Comparison of ENCODE assay signal across 7 mouse cellular contexts in the genomic region with DNA sequence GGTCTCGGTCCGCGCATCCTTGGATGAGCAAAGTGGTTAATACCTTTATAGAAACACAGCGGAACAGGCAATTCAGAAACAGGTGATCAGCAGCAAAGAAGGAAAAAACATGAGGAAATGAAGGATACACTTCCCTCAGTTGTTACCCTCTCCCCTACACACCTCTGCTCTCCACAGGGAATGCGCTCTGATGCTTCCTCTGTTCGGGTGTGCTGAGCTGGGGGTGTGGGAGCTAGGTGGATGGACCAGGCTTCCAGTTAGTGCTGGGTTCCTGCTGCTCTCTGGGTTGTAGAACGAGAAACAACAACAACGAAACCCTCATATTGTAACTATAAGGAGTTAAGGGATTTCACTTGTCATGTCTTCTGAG. TPM values are rescaled to one million over a fixed set of nuclear protein-coding genes. Genes with fewer than 3 reads are reported as not detected.
A peak's percentile ranks its signal among the peaks of the same experiment; 100 is the strongest.
DNase-seq lines count a peak whose midpoint lies in the region; ATAC-seq and TF ChIP-seq lines count a peak whose summit lies in the region.

No protein-coding gene starts in this region.

- H3K27me3 ChIP-seq in forebrain, embryonic 13.5 days = peaks cover 36% of the 10 kb centered on the region
- H3K27me3 ChIP-seq in hindbrain, embryonic 15.5 days = peaks cover 33% of the 10 kb centered on the region
- H3K27me3 ChIP-seq in neural tube, embryonic 14.5 days (ENCODE audit: control insufficient read depth, insufficient read depth, low read length) = 0 out of 2 replicates have a peak, but pooled peaks cover 2% of the 10 kb centered on the region

- H3K4me3 ChIP-seq in left cerebral cortex, adult 2 months = 0 out of 2 replicates have a peak overlapping the region, but pooled peaks have one; percentile 17
- no peak overlapping the region for H3K4me3 ChIP-seq in forebrain, embryonic 13.5 days
- H3K4me3 ChIP-seq in hindbrain, embryonic 15.5 days = peak overlapping the region; percentile 14; the same call in 1 of the 2 replicates
- no peak overlapping the region for H3K4me3 ChIP-seq in neural tube, embryonic 14.5 days (ENCODE audit: low read depth, low read length)

- H3K4me1 ChIP-seq in forebrain, embryonic 13.5 days = peaks cover 14% of the 10 kb centered on the region
- peaks cover 9% of the 10 kb centered on the region for H3K4me1 ChIP-seq in hindbrain, embryonic 15.5 days (replicated peaks)
- peaks cover 5% of the 10 kb centered on the region; the same call in 1 of the 2 replicates for H3K4me1 ChIP-seq in neural tube, embryonic 14.5 days (ENCODE audit: control insufficient read depth, insufficient read depth, low read length)

- intact Hi-C loops in left cerebral cortex, adult 2 months (cut with DNase I) = loop anchor here (2.0 to 5.0 kb wide), 4 partner anchors 111 to 762 kb away; partner anchors contain the start of gene Sp3

- DNase-seq in left cerebral cortex, adult 2 months (ENCODE audit: extremely low spot score in 1 of 2, low spot score in 2 of 2) = no peak
- DNase-seq in left cerebral cortex, adult 11 months (ENCODE audit: low spot score) = no peak
- DNase-seq in gastrocnemius, adult 8-10 months (ENCODE audit: low spot score in 2 of 2) = no peak

- ATAC-seq in forebrain, embryonic 13.5 days = peak; percentile 52; the same call in 1 of the 2 replicates
- ATAC-seq in hindbrain, embryonic 15.5 days (ENCODE audit: low FRiP score, low read depth) = no peak
- ATAC-seq in neural tube, embryonic 14.5 days (ENCODE audit: low read depth) = no peak
- ATAC-seq in megakaryocyte progenitor cell, adult 5-6 weeks (replicated peaks; ENCODE audit: poor library complexity) = no peak

- H3K27ac ChIP-seq in left cerebral cortex, adult 2 months = no peak overlapping the region
- no peak overlapping the region for H3K27ac ChIP-seq in forebrain, embryonic 13.5 days
- no peak overlapping the region for H3K27ac ChIP-seq in hindbrain, embryonic 15.5 days (replicated peaks)
- no peak overlapping the region for H3K27ac ChIP-seq in neural tube, embryonic 14.5 days (ENCODE audit: low read depth, low read length)

- TF ChIP-seq CTCF in left cerebral cortex, adult 2 months (IDR thresholded peaks at IDR 0.05) = no peak

- H3K9ac ChIP-seq in forebrain, embryonic 13.5 days = 0 out of 2 replicates have a peak overlapping the region, but pooled peaks have one; percentile 30
- no peak overlapping the region for H3K9ac ChIP-seq in hindbrain, embryonic 15.5 days
- no peak overlapping the region for H3K9ac ChIP-seq in neural tube, embryonic 14.5 days (replicated peaks; ENCODE audit: low read depth, low read length)

- peak overlapping the region; percentile 32 for H3K4me2 ChIP-seq in forebrain, embryonic 13.5 days
- peak overlapping the region; percentile 43 for H3K4me2 ChIP-seq in hindbrain, embryonic 15.5 days
- H3K4me2 ChIP-seq in neural tube, embryonic 14.5 days (ENCODE audit: low read depth, low read length) = peak overlapping the region; percentile 29; the same call in 1 of the 2 replicates

- H3K36me3 ChIP-seq in forebrain, embryonic 13.5 days (ENCODE audit: poor library complexity, severe bottlenecking) = no peaks in the 10 kb centered on the region
- H3K36me3 ChIP-seq in hindbrain, embryonic 15.5 days = no peaks in the 10 kb centered on the region
- no peaks in the 10 kb centered on the region for H3K36me3 ChIP-seq in neural tube, embryonic 14.5 days (ENCODE audit: control insufficient read depth, insufficient read depth, low read length)

- WGBS in forebrain, embryonic 13.5 days = 27% methylated on average over 8 of the region's 8 CpGs
- 32% methylated on average over 8 of the region's 8 CpGs for WGBS in hindbrain, embryonic 15.5 days
- WGBS in neural tube, embryonic 14.5 days = 31% methylated on average over 8 of the region's 8 CpGs

- no peaks in the 10 kb centered on the region for H3K9me3 ChIP-seq in forebrain, embryonic 13.5 days (replicated peaks)
- H3K9me3 ChIP-seq in hindbrain, embryonic 15.5 days = no peaks in the 10 kb centered on the region
- H3K9me3 ChIP-seq in neural tube, embryonic 14.5 days (ENCODE audit: control insufficient read depth, low read length) = no peaks in the 10 kb centered on the region

RNA-seq across cellular contexts. Expression of gene Cdca7, which starts 40.7 kb away (rescaled TPM):
- total RNA-seq in left cerebral cortex, adult 2 months (2021) = 1 to 10 TPM; 4.3 to 4.4 TPM
- polyA plus RNA-seq in forebrain, embryonic 13.5 days (2015; fragmentation: Nextera tagmentation; extraction: Ambion mirVana) = 198 and 207 TPM in 2 replicates
- polyA plus RNA-seq in hindbrain, embryonic 15.5 days (2015; fragmentation: Nextera tagmentation; extraction: Ambion mirVana) = 22.5 and 24.3 TPM in 2 replicates
- 12.8 and 15.5 TPM in 2 replicates for polyA plus RNA-seq in neural tube, embryonic 14.5 days (2014; fragmentation: Nextera tagmentation; extraction: Ambion mirVana)
- under 1 TPM in 3 of 4 experiments, not detected in 1; 0.19 to 0.43 (median 0.39) TPM for total RNA-seq in gastrocnemius, adult 8-10 months (2022)
- total RNA-seq in megakaryocyte progenitor cell, adult 5-6 weeks (2015) = 155 and 165 TPM in 2 replicates
- total RNA-seq in megakaryocyte progenitor cell, adult 5-6 weeks (2017) = 221 and 252 TPM in 2 replicates

Comparison
In these comparisons a context has a peak if more than half of its experiments do, and no peak if none do; other contexts are left out.
1. H3K4me3 ChIP-seq: peak in left cerebral cortex, adult 2 months (single experiment) and hindbrain, embryonic 15.5 days (single experiment); none in forebrain, embryonic 13.5 days (single experiment) and neural tube, embryonic 14.5 days (single experiment).
2. RNA of gene Cdca7, which starts 40.7 kb away (total RNA-seq): 155 to 252 TPM in megakaryocyte progenitor cell, adult 5-6 weeks; 4.3 to 4.4 TPM in left cerebral cortex, adult 2 months and 0.19 to 0.43 TPM in gastrocnemius, adult 8-10 months; every median in the first group is over 10 times any median in the second.
3. Peak in every context shown above with its lines, with median percentiles within 50 percentile points of each other: H3K4me2 ChIP-seq.